Mouse (Mus musculus) cerebellum, adult 9-11 months (tissue): ENCODE measurements around the gene Pgs1.

Experiments used
- DNase-seq: peaks from one replicate; pipeline ENCODE4 v3.0.0; 2022

Pgs1 gene

GRCm38 (mm10) chr11:117977694-117978360 is 8.3 kb upstream of the Pgs1 start:
- no peak for DNase-seq

- no peak for DNase-seq
Measured at GRCm38 (mm10) chr11:117979388-117979787, 6.7 kb upstream of the Pgs1 start.

- DNase-seq = no peak
Measured at GRCm38 (mm10) chr11:117982426-117982825, 3.7 kb upstream of the Pgs1 start.

GRCm38 (mm10) chr11:117983770-117984169 is 2.3 kb upstream of the Pgs1 start:
- DNase-seq = no peak

GRCm38 (mm10) chr11:117987032-117987451 is 950 bp downstream of the Pgs1 start:
- no peak for DNase-seq

GRCm38 (mm10) chr11:117987968-117988367 is 1.9 kb downstream of the Pgs1 start:
- no peak for DNase-seq

- no peak for DNase-seq
Measured at GRCm38 (mm10) chr11:117989241-117989640, 3.1 kb downstream of the Pgs1 start.

- DNase-seq = no peak
Measured at GRCm38 (mm10) chr11:117989926-117990325, 3.8 kb downstream of the Pgs1 start.

- no peak for DNase-seq
Measured at GRCm38 (mm10) chr11:117991502-117992470, 5.7 kb downstream of the Pgs1 start.

- DNase-seq = no peak
Measured at GRCm38 (mm10) chr11:117993190-117994175, 7.4 kb downstream of the Pgs1 start.

- no peak for DNase-seq
Measured at GRCm38 (mm10) chr11:117994250-117995057, 8.4 kb downstream of the Pgs1 start.

- DNase-seq = no peak
Measured at GRCm38 (mm10) chr11:117995255-117995654, 9.2 kb downstream of the Pgs1 start.

- DNase-seq = no peak
Measured at GRCm38 (mm10) chr11:117995661-117996060, 9.6 kb downstream of the Pgs1 start.

GRCm38 (mm10) chr11:117996066-117996465 is 10.0 kb downstream of the Pgs1 start:
- no peak for DNase-seq

GRCm38 (mm10) chr11:117997085-117997484 is 11.0 kb downstream of the Pgs1 start:
- no peak for DNase-seq

- no peak for DNase-seq
Measured at GRCm38 (mm10) chr11:117998356-117998755, 12.3 kb downstream of the Pgs1 start.

- no peak for DNase-seq
Measured at GRCm38 (mm10) chr11:117999260-117999934, 13.3 kb downstream of the Pgs1 start.

GRCm38 (mm10) chr11:118000083-118000482 is 14.0 kb downstream of the Pgs1 start:
- no peak for DNase-seq

- no peak for DNase-seq
Measured at GRCm38 (mm10) chr11:118000565-118001215, 14.6 kb downstream of the Pgs1 start.

GRCm38 (mm10) chr11:118003176-118003575 is 17.1 kb downstream of the Pgs1 start:
- DNase-seq = no peak

GRCm38 (mm10) chr11:118003718-118004117 is 17.6 kb downstream of the Pgs1 start:
- DNase-seq = no peak
